Mouse (Mus musculus): ENCODE results near the gene Sirt1.

- TF ChIP-seq CTCF (IDR thresholded peaks at IDR 0.05; ENCODE audit: extremely low read depth, insufficient read depth, low read length): no peak
- no peak for TF ChIP-seq POLR2A (IDR thresholded peaks at IDR 0.05; ENCODE audit: extremely low read depth, insufficient read depth, low read length)
Measured at GRCm38 (mm10) chr10:63403636-63404035, 22.1 kb upstream of the Sirt1 start.

All from cortical plate, adult 2 months (tissue).